Mouse (Mus musculus): Measurements from ENCODE around the gene Jtb.

The Jtb gene

GRCm38 (mm10) chr3:90224331-90224730, 7.1 kb upstream of the Jtb start:
- no peak for DNase-seq

GRCm38 (mm10) chr3:90231075-90231474, 322 bp upstream of the Jtb start:
- no peak for DNase-seq

GRCm38 (mm10) chr3:90241251-90241650, 9.9 kb downstream of the Jtb start:
- peak; percentile 89 for DNase-seq

- peak; percentile 89 for DNase-seq
Observed at GRCm38 (mm10) chr3:90241669-90242358, 10.4 kb downstream of the Jtb start.

GRCm38 (mm10) chr3:90242984-90243775, 11.8 kb downstream of the Jtb start, which contains the start of gene Creb3l4:
TSS of gene Creb3l4 (minus strand) at chr3:90243512.
- DNase-seq, result peak; percentile 96

- DNase-seq, result no peak
Observed at GRCm38 (mm10) chr3:90245406-90245805, 14.0 kb downstream of the Jtb start.

GRCm38 (mm10) chr3:90247630-90247959, 16.2 kb downstream of the Jtb start:
- DNase-seq, result no peak

- DNase-seq, result peak; percentile 100
Observed at GRCm38 (mm10) chr3:90247960-90248745, 16.8 kb downstream of the Jtb start, which contains the start of gene Slc39a1. TSS of gene Slc39a1 (plus strand) at chr3:90248172.

- DNase-seq, result peak; percentile 97
Observed at GRCm38 (mm10) chr3:90248746-90249100, 17.3 kb downstream of the Jtb start.

GRCm38 (mm10) chr3:90250791-90251190, 19.4 kb downstream of the Jtb start:
- peak; percentile 91 for DNase-seq

GRCm38 (mm10) chr3:90251731-90252226, 20.4 kb downstream of the Jtb start:
- peak; percentile 92 for DNase-seq

GRCm38 (mm10) chr3:90252659-90253058, 21.3 kb downstream of the Jtb start:
- DNase-seq, result peak; percentile 90

GRCm38 (mm10) chr3:90253174-90253573, 21.8 kb downstream of the Jtb start:
- DNase-seq, result peak; percentile 85

GRCm38 (mm10) chr3:90253653-90254418, 22.4 kb downstream of the Jtb start, which contains the start of gene Crtc2:
TSS of gene Crtc2 (plus strand) at chr3:90254163.
- DNase-seq, result peak; percentile 100

- DNase-seq, result peak; percentile 93
Observed at GRCm38 (mm10) chr3:90254419-90255193, 23.2 kb downstream of the Jtb start.

- DNase-seq, result no peak
Observed at GRCm38 (mm10) chr3:90255194-90255565, 23.8 kb downstream of the Jtb start.

GRCm38 (mm10) chr3:90255784-90256353, 24.5 kb downstream of the Jtb start:
- DNase-seq, result peak; percentile 91

GRCm38 (mm10) chr3:90256731-90257530, 25.5 kb downstream of the Jtb start:
- peak; percentile 91 for DNase-seq

- DNase-seq, result peak; percentile 90
Observed at GRCm38 (mm10) chr3:90258521-90258920, 27.1 kb downstream of the Jtb start.

- peak; percentile 91 for DNase-seq
Observed at GRCm38 (mm10) chr3:90263121-90263771, 31.8 kb downstream of the Jtb start.

All from heart, adult 11 months (tissue).